Mouse (Mus musculus): ENCODE measurements around the gene Gm28635. TPM values are rescaled to one million over a fixed set of nuclear protein-coding genes. Genes with fewer than 3 reads are reported as not detected.

The Gm28635 gene
- polyA plus RNA-seq, 1 experiment, result not detected

- H3K4me1 ChIP-seq (replicated peaks; ENCODE audit: control insufficient read depth, insufficient read depth, low read length), result no peaks in the 10 kb centered on the region
These were observed 31.7 kb downstream of the Gm28635 start for GRCm38 (mm10) chr2:84646138-84646537.

GRCm38 (mm10) chr2:84640833-84641232 is 37.0 kb downstream of the Gm28635 start:
- Histone ChIP-seq H3K4me3 (ENCODE audit: control insufficient read depth, insufficient read depth, low read length) (no peak overlapping the region), H3K4me1 (replicated peaks; ENCODE audit: control insufficient read depth, insufficient read depth, low read length) (no peaks in the 10 kb centered on the region), H3K27ac (ENCODE audit: control insufficient read depth, insufficient read depth, low read length) (no peak overlapping the region), H3K36me3 (ENCODE audit: control insufficient read depth, insufficient read depth, low read length) (no peaks in the 10 kb centered on the region), H3K27me3 (ENCODE audit: control insufficient read depth, insufficient read depth, low read length) (no peaks in the 10 kb centered on the region)
- DNase-seq, result no peak
- no peak for TF ChIP-seq CTCF (IDR thresholded peaks at IDR 0.05; ENCODE audit: borderline replicate concordance, control insufficient read depth, extremely low read depth, insufficient read depth, low read length, poor library complexity)
- no peak for TF ChIP-seq POLR2A (IDR thresholded peaks at IDR 0.05; ENCODE audit: control insufficient read depth, extremely low read depth, insufficient read depth, low read length, poor library complexity)

More at GRCm38 (mm10) chr2:84646138-84646537, 31.7 kb downstream of the Gm28635 start:
- H3K27me3 ChIP-seq (ENCODE audit: control insufficient read depth, insufficient read depth, low read length), result no peaks in the 10 kb centered on the region; the same call in 1 of the 2 replicates
- TF ChIP-seq POLR2A (IDR thresholded peaks at IDR 0.05; ENCODE audit: control insufficient read depth, extremely low read depth, insufficient read depth, low read length, poor library complexity), result no peak
- no peak for TF ChIP-seq CTCF (IDR thresholded peaks at IDR 0.05; ENCODE audit: borderline replicate concordance, control insufficient read depth, extremely low read depth, insufficient read depth, low read length, poor library complexity)
- no peak overlapping the region for H3K4me3 ChIP-seq (ENCODE audit: control insufficient read depth, insufficient read depth, low read length)
- no peaks in the 10 kb centered on the region for H3K36me3 ChIP-seq (ENCODE audit: control insufficient read depth, insufficient read depth, low read length)
- no peak for DNase-seq
- 84% methylated on average over 1 of the region's 1 CpGs for WGBS
- H3K27ac ChIP-seq (ENCODE audit: control insufficient read depth, insufficient read depth, low read length), result no peak overlapping the region

GRCm38 (mm10) chr2:84638428-84639220 is 39.2 kb downstream of the Gm28635 start:
- H3K4me1 ChIP-seq (replicated peaks; ENCODE audit: control insufficient read depth, insufficient read depth, low read length), result no peaks in the 10 kb centered on the region
- no peaks in the 10 kb centered on the region for H3K27me3 ChIP-seq (ENCODE audit: control insufficient read depth, insufficient read depth, low read length)
- TF ChIP-seq POLR2A (IDR thresholded peaks at IDR 0.05; ENCODE audit: control insufficient read depth, extremely low read depth, insufficient read depth, low read length, poor library complexity), result no peak
- TF ChIP-seq CTCF (IDR thresholded peaks at IDR 0.05; ENCODE audit: borderline replicate concordance, control insufficient read depth, extremely low read depth, insufficient read depth, low read length, poor library complexity), result no peak
- H3K27ac ChIP-seq (ENCODE audit: control insufficient read depth, insufficient read depth, low read length), result no peak overlapping the region
- no peak for DNase-seq
- 60% methylated on average over 5 of the region's 5 CpGs for WGBS
- H3K36me3 ChIP-seq (ENCODE audit: control insufficient read depth, insufficient read depth, low read length), result no peaks in the 10 kb centered on the region
- H3K4me3 ChIP-seq (ENCODE audit: control insufficient read depth, insufficient read depth, low read length), result no peak overlapping the region

- Histone ChIP-seq H3K27me3 (ENCODE audit: control insufficient read depth, insufficient read depth, low read length) (no peaks in the 10 kb centered on the region), H3K4me3 (ENCODE audit: control insufficient read depth, insufficient read depth, low read length) (no peak overlapping the region), H3K36me3 (ENCODE audit: control insufficient read depth, insufficient read depth, low read length) (no peaks in the 10 kb centered on the region), H3K27ac (ENCODE audit: control insufficient read depth, insufficient read depth, low read length) (no peak overlapping the region; the same call in 1 of the 2 replicates), H3K4me1 (replicated peaks; ENCODE audit: control insufficient read depth, insufficient read depth, low read length) (peaks cover 4% of the 10 kb centered on the region)
- WGBS, result 70% methylated on average over 7 of the region's 7 CpGs
- no peak for TF ChIP-seq CTCF (IDR thresholded peaks at IDR 0.05; ENCODE audit: borderline replicate concordance, control insufficient read depth, extremely low read depth, insufficient read depth, low read length, poor library complexity)
- TF ChIP-seq POLR2A (IDR thresholded peaks at IDR 0.05; ENCODE audit: control insufficient read depth, extremely low read depth, insufficient read depth, low read length, poor library complexity), result no peak
- no peak for DNase-seq
These were observed 40.2 kb downstream of the Gm28635 start for GRCm38 (mm10) chr2:84637452-84638165.

- H3K27me3 ChIP-seq (ENCODE audit: control insufficient read depth, insufficient read depth, low read length), result no peaks in the 10 kb centered on the region
- H3K27ac ChIP-seq (ENCODE audit: control insufficient read depth, insufficient read depth, low read length), result no peak overlapping the region
- WGBS, result 91% methylated on average over 8 of the region's 8 CpGs
- H3K36me3 ChIP-seq (ENCODE audit: control insufficient read depth, insufficient read depth, low read length), result no peaks in the 10 kb centered on the region
- TF ChIP-seq CTCF (IDR thresholded peaks at IDR 0.05; ENCODE audit: borderline replicate concordance, control insufficient read depth, extremely low read depth, insufficient read depth, low read length, poor library complexity), result no peak
- H3K4me3 ChIP-seq (ENCODE audit: control insufficient read depth, insufficient read depth, low read length), result no peak overlapping the region
- peaks cover 4% of the 10 kb centered on the region for H3K4me1 ChIP-seq (replicated peaks; ENCODE audit: control insufficient read depth, insufficient read depth, low read length)
- DNase-seq, result no peak
These were observed 41.6 kb downstream of the Gm28635 start for GRCm38 (mm10) chr2:84636231-84636741.

- Histone ChIP-seq H3K36me3 (ENCODE audit: control insufficient read depth, insufficient read depth, low read length) (no peaks in the 10 kb centered on the region), H3K27me3 (ENCODE audit: control insufficient read depth, insufficient read depth, low read length) (no peaks in the 10 kb centered on the region), H3K4me1 (replicated peaks; ENCODE audit: control insufficient read depth, insufficient read depth, low read length) (peaks cover 4% of the 10 kb centered on the region), H3K4me3 (ENCODE audit: control insufficient read depth, insufficient read depth, low read length) (no peak overlapping the region), H3K27ac (ENCODE audit: control insufficient read depth, insufficient read depth, low read length) (no peak overlapping the region)
- no peak for TF ChIP-seq POLR2A (IDR thresholded peaks at IDR 0.05; ENCODE audit: control insufficient read depth, extremely low read depth, insufficient read depth, low read length, poor library complexity)
- no peak for TF ChIP-seq CTCF (IDR thresholded peaks at IDR 0.05; ENCODE audit: borderline replicate concordance, control insufficient read depth, extremely low read depth, insufficient read depth, low read length, poor library complexity)
- DNase-seq, result no peak
- WGBS, result 79% methylated on average over 2 of the region's 2 CpGs
These were observed 42.2 kb downstream of the Gm28635 start for GRCm38 (mm10) chr2:84635611-84636010.
